Mouse (Mus musculus) stomach, embryonic 16.5 days (tissue): ENCODE data around the gene Dhh. TPM values are rescaled to one million over a fixed set of nuclear protein-coding genes. Genes with fewer than 3 reads are reported as not detected.

Experiments
- ATAC-seq: fragments of 200-750 bp; cut with Nextera tagmentation; 2 replicates; pipeline ENCODE4 v1.8.0; 2017; ENCODE audit warnings: moderate number of reproducible peaks, moderate TSS enrichment; ENCODE audit not compliant: insufficient read depth, low FRiP score
- H3K27ac ChIP-seq: fragments of 300-500 bp; sonication (generic); 2 replicates; pipeline ENCODE4 v1.5.1; 2014; ENCODE audit warnings: low read length
- H3K27me3 ChIP-seq: fragments of 300-500 bp; sonication (generic); 2 replicates; pipeline ENCODE4 v1.6.1; 2014; ENCODE audit warnings: low read length, control low read depth, mixed read lengths; ENCODE audit not compliant: control insufficient read depth, insufficient read depth
- H3K36me3 ChIP-seq: fragments of 300-500 bp; sonication (generic); 2 replicates; pipeline ENCODE4 v1.6.1; 2014; ENCODE audit warnings: low read length; ENCODE audit not compliant: control insufficient read depth, insufficient read depth
- H3K4me1 ChIP-seq: fragments of 300-500 bp; sonication (generic); 2 replicates; pipeline ENCODE4 v1.6.1; 2014; ENCODE audit warnings: low read length, control low read depth, mixed read lengths; ENCODE audit not compliant: control insufficient read depth, insufficient read depth
- H3K4me2 ChIP-seq: fragments of 300-500 bp; sonication (generic); 2 replicates; pipeline ENCODE4 v1.6.1; 2014; ENCODE audit warnings: low read depth, low read length, mixed read lengths
- H3K4me3 ChIP-seq: fragments of 300-500 bp; sonication (generic); replicated peaks from 2 replicates; pipeline ENCODE4 v1.5.1; 2014; ENCODE audit warnings: mild to moderate bottlenecking, low read length
- H3K9ac ChIP-seq: fragments of 300-500 bp; sonication (generic); 2 replicates; pipeline ENCODE4 v1.6.1; 2014; ENCODE audit warnings: low read length
- H3K9me3 ChIP-seq: fragments of 300-500 bp; sonication (generic); replicated peaks from 2 replicates; pipeline ENCODE4 v1.6.1; 2016; ENCODE audit warnings: low read length, control low read depth; ENCODE audit not compliant: control insufficient read depth
- WGBS: fragments of 180-500 bp; shearing (Covaris S2); extraction: QIAGEN DNeasy Blood & Tissue Kit; methylation state at CpG from one replicate; pipeline ENCODE4 v1.1.7; 2014; 5-methylcytosine and 5-hydroxymethylcytosine counted together
- polyA plus RNA-seq: library from polyadenylated mRNA; unstranded; fragments of >200 nt; fragmentation: Nextera tagmentation; extraction: Ambion mirVana; gene quantifications from 2 replicates; pipeline ENCODE4 v1.2.1, GENCODE M21; 2015

Dhh gene
- polyA plus RNA-seq, 1 experiment from 2014 or later, result 0.84 TPM

- Histone ChIP-seq H3K9me3 (no peaks in the 10 kb centered on the region), H3K4me3 (no peak overlapping the region), H3K36me3 (peaks cover 39% of the 10 kb centered on the region; the same call in 1 of the 2 replicates), H3K9ac (no peak overlapping the region), H3K4me1 (no peaks in the 10 kb centered on the region), H3K27me3 (no peaks in the 10 kb centered on the region), H3K27ac (no peak overlapping the region), H3K4me2 (no peak overlapping the region)
- ATAC-seq, result no peak
- WGBS, result 88% methylated on average over 14 of the region's 14 CpGs
Measured at GRCm38 (mm10) chr15:98850668-98851067, 47.7 kb downstream of the Dhh start.

GRCm38 (mm10) chr15:98849956-98850600, 48.3 kb downstream of the Dhh start:
- H3K27me3 ChIP-seq, result no peaks in the 10 kb centered on the region
- H3K4me2 ChIP-seq, result no peak overlapping the region
- no peak overlapping the region for H3K27ac ChIP-seq
- WGBS, result 85% methylated on average over 16 of the region's 16 CpGs
- no peak overlapping the region for H3K9ac ChIP-seq
- ATAC-seq, result no peak
- H3K9me3 ChIP-seq, result no peaks in the 10 kb centered on the region
- peaks cover 39% of the 10 kb centered on the region; the same call in 1 of the 2 replicates for H3K36me3 ChIP-seq
- H3K4me3 ChIP-seq, result no peak overlapping the region
- H3K4me1 ChIP-seq, result no peaks in the 10 kb centered on the region

GRCm38 (mm10) chr15:98849165-98849564, 49.2 kb downstream of the Dhh start:
- Histone ChIP-seq H3K4me1 (no peaks in the 10 kb centered on the region), H3K4me3 (no peak overlapping the region), H3K27ac (no peak overlapping the region), H3K27me3 (no peaks in the 10 kb centered on the region), H3K9me3 (no peaks in the 10 kb centered on the region), H3K4me2 (no peak overlapping the region), H3K9ac (no peak overlapping the region), H3K36me3 (peaks cover 46% of the 10 kb centered on the region)
- no peak for ATAC-seq
- 93% methylated on average over 11 of the region's 11 CpGs for WGBS

GRCm38 (mm10) chr15:98846140-98846539, 52.2 kb downstream of the Dhh start:
- Histone ChIP-seq H3K9me3 (no peaks in the 10 kb centered on the region), H3K27me3 (no peaks in the 10 kb centered on the region), H3K27ac (no peak overlapping the region), H3K4me3 (no peak overlapping the region), H3K9ac (no peak overlapping the region), H3K36me3 (peaks cover 49% of the 10 kb centered on the region), H3K4me1 (no peaks in the 10 kb centered on the region), H3K4me2 (no peak overlapping the region)
- WGBS, result 88% methylated on average over 8 of the region's 8 CpGs
- ATAC-seq, result no peak

DNA sequence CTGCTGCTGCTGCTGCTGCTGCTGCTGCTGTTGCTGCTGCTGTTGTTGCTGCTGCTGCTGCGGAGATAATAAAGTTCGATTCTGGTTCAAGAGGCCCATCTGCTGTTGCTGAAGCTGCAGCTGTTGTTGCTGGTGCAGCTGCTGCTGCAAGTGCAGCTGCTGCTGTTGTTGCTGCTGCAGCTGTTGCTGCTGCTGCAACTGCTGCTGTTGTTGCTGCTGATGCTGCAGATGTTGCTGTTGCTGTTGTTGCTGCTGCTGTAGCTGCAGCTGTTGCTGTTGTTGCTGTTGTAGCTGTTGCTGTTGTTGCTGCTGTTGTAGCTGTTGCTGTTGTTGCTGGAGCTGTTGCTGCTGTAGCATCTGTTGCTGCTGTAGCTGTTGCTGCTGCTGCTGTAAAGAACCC, 53.2 kb downstream of the Dhh start:
- H3K4me3 ChIP-seq, result no peak overlapping the region
- peaks cover 54% of the 10 kb centered on the region for H3K36me3 ChIP-seq
- H3K9me3 ChIP-seq, result no peaks in the 10 kb centered on the region
- no peak overlapping the region for H3K9ac ChIP-seq
- 96% methylated on average over 2 of the region's 2 CpGs for WGBS
- no peak overlapping the region for H3K4me2 ChIP-seq
- H3K27me3 ChIP-seq, result no peaks in the 10 kb centered on the region
- no peak overlapping the region for H3K27ac ChIP-seq
- no peaks in the 10 kb centered on the region for H3K4me1 ChIP-seq
- no peak for ATAC-seq

DNA sequence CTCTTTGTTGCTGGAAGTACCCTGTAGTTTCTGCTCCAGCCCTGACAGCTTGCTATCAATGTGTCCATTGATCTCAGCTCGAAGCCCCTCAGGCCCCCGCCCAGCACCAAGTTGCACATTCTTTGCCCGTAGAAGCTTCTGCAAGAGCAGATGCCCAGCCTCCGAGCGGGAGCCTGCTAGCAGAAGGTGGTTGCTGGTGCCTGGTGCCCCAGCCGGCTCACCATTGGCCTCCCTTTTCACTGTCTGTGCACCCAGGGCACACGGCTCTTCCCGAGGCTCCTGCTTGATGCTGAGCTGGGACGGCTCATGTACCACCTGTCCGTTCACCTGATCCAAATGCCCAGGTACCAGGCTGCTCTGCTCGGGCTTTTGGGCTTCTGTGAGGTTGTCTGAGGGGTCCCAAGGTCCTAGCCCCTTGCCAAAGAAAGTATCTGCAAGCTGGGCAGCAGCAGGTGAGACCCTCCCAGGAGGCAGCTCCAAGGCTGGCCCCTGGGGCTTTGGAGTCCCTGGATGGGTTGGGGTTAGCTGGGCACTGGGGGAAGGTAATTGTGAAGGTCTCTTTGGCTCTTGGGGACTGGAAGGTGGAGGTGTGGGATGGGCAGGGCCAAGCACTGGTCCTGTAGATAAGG, 54.6 kb downstream of the Dhh start:
- no peak overlapping the region for H3K9ac ChIP-seq
- no peaks in the 10 kb centered on the region for H3K4me1 ChIP-seq
- no peak overlapping the region for H3K27ac ChIP-seq
- no peak for ATAC-seq
- no peaks in the 10 kb centered on the region for H3K27me3 ChIP-seq
- no peak overlapping the region for H3K4me2 ChIP-seq
- peaks cover 57% of the 10 kb centered on the region for H3K36me3 ChIP-seq
- WGBS, result 86% methylated on average over 11 of the region's 11 CpGs
- no peaks in the 10 kb centered on the region for H3K9me3 ChIP-seq
- no peak overlapping the region for H3K4me3 ChIP-seq

Other genes starting within 250 kb of the Dhh start
- 17.0 and 18.6 TPM in 2 replicates for gene Ddx23, start 235.6 kb downstream of the Dhh start, polyA plus RNA-seq
- gene Rnd1, start 221.1 kb downstream of the Dhh start, polyA plus RNA-seq, result 0.91 and 0.99 TPM in 2 replicates
- gene Ccdc65, start 190.3 kb downstream of the Dhh start, polyA plus RNA-seq, result 1.5 and 1.7 TPM in 2 replicates
- 130 TPM in 2 replicates for gene Fkbp11, start 170.3 kb downstream of the Dhh start, polyA plus RNA-seq
- 38.0 and 38.9 TPM in 2 replicates for gene Arf3, start 135.3 kb downstream of the Dhh start, polyA plus RNA-seq
- gene Wnt10b, start 120.4 kb downstream of the Dhh start, polyA plus RNA-seq, result 0.14 TPM in 1 of 2 replicates, not detected in the other
- gene Wnt1, start 108.7 kb downstream of the Dhh start, polyA plus RNA-seq, result not detected in 2 replicates
- not detected in 2 replicates for gene Ddn, start 89.0 kb downstream of the Dhh start, polyA plus RNA-seq
- 85.4 and 86.4 TPM in 2 replicates for gene Prkag1, start 67.0 kb downstream of the Dhh start, polyA plus RNA-seq
- 10.1 and 11.4 TPM in 2 replicates for gene Kmt2d, start 27.3 kb downstream of the Dhh start, polyA plus RNA-seq
- 8.2 and 9.8 TPM in 2 replicates for gene Rhebl1, start 4.0 kb downstream of the Dhh start, polyA plus RNA-seq
- gene Lmbr1l, start 19.7 kb upstream of the Dhh start, polyA plus RNA-seq, result 14.8 and 18.3 TPM in 2 replicates
- 1,202 and 1,296 TPM in 2 replicates for gene Tuba1b, start 36.0 kb upstream of the Dhh start, polyA plus RNA-seq
- not detected in 2 replicates for gene Gm49450, start 55.0 kb upstream of the Dhh start, polyA plus RNA-seq
- 1,001 and 1,036 TPM in 2 replicates for gene Tuba1a, start 55.2 kb upstream of the Dhh start, polyA plus RNA-seq
- 196 and 209 TPM in 2 replicates for gene Tuba1c, start 131.4 kb upstream of the Dhh start, polyA plus RNA-seq
- 24.4 and 25.4 TPM in 2 replicates for gene Prph, start 156.6 kb upstream of the Dhh start, polyA plus RNA-seq
- 25.6 and 26.4 TPM in 2 replicates for gene Troap, start 176.0 kb upstream of the Dhh start, polyA plus RNA-seq
- gene C1ql4, start 189.3 kb upstream of the Dhh start, polyA plus RNA-seq, result not detected in 2 replicates
- 14.1 TPM in 2 replicates for gene Dnajc22, start 194.6 kb upstream of the Dhh start, polyA plus RNA-seq
- gene Spats2, start 227.4 kb upstream of the Dhh start, polyA plus RNA-seq, result 18.3 and 20.2 TPM in 2 replicates